Mouse (Mus musculus) lung, embryonic 15.5 days (tissue): Measurements from ENCODE around the gene Pdss2. TPM values are rescaled to one million over a fixed set of nuclear protein-coding genes. Genes with fewer than 3 reads are reported as not detected.
A peak's percentile ranks its signal among the peaks of the same experiment; 100 is the strongest.

Experiments used
- ATAC-seq: fragments of 200-750 bp; cut with Nextera tagmentation; 2 replicates; pipeline ENCODE4 v1.8.0; 2017; ENCODE audit warnings: moderate number of reproducible peaks, borderline replicate concordance; ENCODE audit not compliant: low FRiP score, low TSS enrichment; ENCODE audit errors: extremely low read depth
- H3K27ac ChIP-seq: fragments of 300-500 bp; sonication (generic); 2 replicates; pipeline ENCODE4 v1.5.1; 2015; ENCODE audit warnings: moderate library complexity, mild to moderate bottlenecking, inconsistent platforms
- H3K27me3 ChIP-seq: fragments of 300-500 bp; sonication (generic); 2 replicates; pipeline ENCODE4 v1.6.1; 2015; ENCODE audit warnings: inconsistent platforms
- H3K36me3 ChIP-seq: fragments of 300-500 bp; sonication (generic); 2 replicates; pipeline ENCODE4 v1.6.1; 2015; ENCODE audit warnings: inconsistent platforms
- H3K4me1 ChIP-seq: fragments of 300-500 bp; sonication (generic); 2 replicates; pipeline ENCODE4 v1.6.1; 2015; ENCODE audit warnings: inconsistent platforms
- H3K4me2 ChIP-seq: fragments of 300-500 bp; sonication (generic); 2 replicates; pipeline ENCODE4 v1.6.1; 2015; ENCODE audit warnings: inconsistent platforms, mild to moderate bottlenecking, moderate library complexity
- H3K4me3 ChIP-seq: fragments of 300-500 bp; sonication (generic); 2 replicates; pipeline ENCODE4 v1.5.1; 2015; ENCODE audit warnings: mild to moderate bottlenecking, inconsistent platforms
- H3K9ac ChIP-seq: fragments of 300-500 bp; sonication (generic); 2 replicates; pipeline ENCODE4 v1.6.1; 2015; ENCODE audit warnings: inconsistent platforms
- H3K9me3 ChIP-seq: fragments of 300-500 bp; sonication (generic); 2 replicates; pipeline ENCODE4 v1.6.1; 2016; ENCODE audit warnings: inconsistent platforms
- WGBS: fragments of 180-500 bp; shearing (Covaris S2); methylation state at CpG from one replicate; pipeline ENCODE4 v1.1.7; 2015; 5-methylcytosine and 5-hydroxymethylcytosine counted together
- polyA plus RNA-seq: library from polyadenylated mRNA; unstranded; fragments of >200 nt; fragmentation: Nextera tagmentation; extraction: Ambion mirVana; gene quantifications from 2 replicates; pipeline ENCODE4 v1.2.1, GENCODE M21; 2015

Pdss2 gene
- 10.1 and 11.9 TPM in 2 replicates for polyA plus RNA-seq

DNA sequence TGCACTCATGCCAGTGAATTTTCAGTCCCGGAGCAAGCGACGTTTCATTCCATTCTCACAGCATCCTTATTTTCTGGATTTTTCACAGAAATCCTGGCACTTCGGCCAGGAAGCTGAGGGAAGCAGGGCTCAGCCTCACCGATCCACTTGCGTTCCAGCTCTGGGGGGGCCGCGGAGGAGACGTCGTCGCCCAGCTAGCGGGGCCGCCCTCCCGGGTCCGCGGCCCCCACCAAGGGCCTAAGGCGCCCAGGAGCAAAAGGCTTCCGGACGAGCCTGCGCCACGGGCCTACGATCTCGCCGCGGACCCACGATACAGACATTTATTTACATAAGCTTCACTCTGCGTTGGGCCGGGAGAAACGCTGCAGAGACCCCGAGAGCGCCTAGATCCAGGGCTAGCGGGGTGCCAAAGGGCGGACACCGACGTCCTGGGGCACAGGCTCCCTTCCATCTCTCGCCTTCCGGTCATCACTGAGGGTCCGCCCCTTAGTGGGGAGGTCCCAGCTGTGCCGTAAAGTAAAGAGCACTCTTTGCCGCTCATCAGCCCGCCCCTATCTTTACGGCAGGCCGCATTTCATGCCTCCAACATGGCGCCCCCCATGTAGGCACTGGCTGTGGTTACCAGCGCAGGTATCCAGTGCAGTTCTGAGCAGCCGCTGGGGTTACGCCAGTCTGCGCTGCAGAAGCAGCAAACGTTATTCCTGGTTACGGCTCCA, at the start of gene Pdss2:
Gene Pdss2 (plus strand): TSS at position 577 of the 716 bp plus-strand sequence.
- Histone ChIP-seq H3K9ac (peak within 1 kb of the TSS; percentile 88), H3K27me3 (no peaks in the 10 kb centered on the region), H3K36me3 (no peaks in the 10 kb centered on the region), H3K27ac (peak within 1 kb of the TSS; percentile 94), H3K9me3 (no peaks in the 10 kb centered on the region), H3K4me2 (peak within 1 kb of the TSS; percentile 82), H3K4me1 (peaks cover 11% of the 10 kb centered on the region), H3K4me3 (peak within 1 kb of the TSS; percentile 67)
- peak; percentile 98 for ATAC-seq
- under 1% methylated on average over 50 of the region's 50 CpGs for WGBS

DNA sequence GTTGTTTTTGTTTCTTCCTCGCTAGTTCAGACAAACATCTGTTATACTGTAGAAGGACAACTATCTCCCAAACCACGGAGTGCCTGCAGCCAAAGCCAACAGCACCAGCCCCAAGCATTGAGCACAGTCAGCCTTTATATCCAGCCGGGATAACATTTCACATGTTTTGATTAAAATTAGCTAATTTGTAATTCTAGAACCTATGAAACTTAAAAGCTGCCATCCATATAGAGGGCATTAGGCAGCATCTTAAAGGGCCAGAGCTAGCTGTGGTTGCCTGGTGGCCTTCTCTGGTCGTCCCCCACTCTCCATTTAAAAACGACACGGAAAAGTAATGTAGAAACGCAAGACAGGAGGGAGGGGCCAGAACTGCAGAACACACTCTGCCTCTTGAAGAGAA, 49.2 kb upstream of the Pdss2 start:
- WGBS: 11% methylated on average over 7 of the region's 7 CpGs
- Histone ChIP-seq H3K4me2 (peak overlapping the region; percentile 94), H3K27me3 (peaks cover 74% of the 10 kb centered on the region), H3K9ac (no peak overlapping the region), H3K9me3 (no peaks in the 10 kb centered on the region), H3K27ac (no peak overlapping the region), H3K4me3 (0 out of 2 replicates have a peak overlapping the region, but pooled peaks have one; percentile 74), H3K36me3 (no peaks in the 10 kb centered on the region), H3K4me1 (peaks cover 25% of the 10 kb centered on the region)
- no peak for ATAC-seq

- Histone ChIP-seq H3K27me3 (peaks cover 76% of the 10 kb centered on the region), H3K4me3 (peak overlapping the region; percentile 74), H3K36me3 (no peaks in the 10 kb centered on the region), H3K9me3 (no peaks in the 10 kb centered on the region), H3K27ac (no peak overlapping the region), H3K9ac (0 out of 2 replicates have a peak overlapping the region, but pooled peaks have one; percentile 39), H3K4me2 (peak overlapping the region; percentile 94), H3K4me1 (peaks cover 25% of the 10 kb centered on the region)
- ATAC-seq: no peak
- 10% methylated on average over 8 of the region's 8 CpGs for WGBS
Measured at GRCm38 (mm10) chr10:43172554-43172953, 48.7 kb upstream of the Pdss2 start.

GRCm38 (mm10) chr10:43173141-43173827, 48.0 kb upstream of the Pdss2 start:
- WGBS: under 1% methylated on average over 51 of the region's 53 CpGs
- Histone ChIP-seq H3K4me3 (peak overlapping the region; percentile 74), H3K4me1 (peaks cover 25% of the 10 kb centered on the region), H3K4me2 (peak overlapping the region; percentile 94), H3K27me3 (peaks cover 83% of the 10 kb centered on the region), H3K27ac (no peak overlapping the region), H3K36me3 (no peaks in the 10 kb centered on the region), H3K9me3 (no peaks in the 10 kb centered on the region), H3K9ac (peak overlapping the region; percentile 39)
- peak; percentile 55 for ATAC-seq

GRCm38 (mm10) chr10:43173828-43174325, 47.4 kb upstream of the Pdss2 start:
- Histone ChIP-seq H3K4me3 (peak overlapping the region; percentile 74), H3K4me1 (peaks cover 25% of the 10 kb centered on the region), H3K27ac (no peak overlapping the region), H3K27me3 (peaks cover 87% of the 10 kb centered on the region), H3K9me3 (no peaks in the 10 kb centered on the region), H3K9ac (peak overlapping the region; percentile 51), H3K36me3 (no peaks in the 10 kb centered on the region), H3K4me2 (peak overlapping the region; percentile 94)
- WGBS: 0% methylated on average over 27 of the region's 38 CpGs
- ATAC-seq: peak; percentile 43

GRCm38 (mm10) chr10:43174326-43175155, 46.7 kb upstream of the Pdss2 start, which contains the start of the genes Sobp and 9030612E09Rik:
TSS of gene Sobp (minus strand) at chr10:43174530.
TSS of gene 9030612E09Rik (plus strand) at chr10:43174704.
- Histone ChIP-seq H3K36me3 (no peaks in the 10 kb centered on the region), H3K4me1 (peaks cover 25% of the 10 kb centered on the region), H3K4me2 (peak within 1 kb of the TSS; percentile 94), H3K4me3 (peak within 1 kb of the TSS; percentile 74), H3K9ac (peak within 1 kb of the TSS; percentile 51), H3K27me3 (peaks cover 80% of the 10 kb centered on the region), H3K27ac (no peak within 1 kb of the TSS), H3K9me3 (no peaks in the 10 kb centered on the region)
- WGBS: 1% methylated on average over 66 of the region's 91 CpGs
- peak; percentile 72 for ATAC-seq

DNA sequence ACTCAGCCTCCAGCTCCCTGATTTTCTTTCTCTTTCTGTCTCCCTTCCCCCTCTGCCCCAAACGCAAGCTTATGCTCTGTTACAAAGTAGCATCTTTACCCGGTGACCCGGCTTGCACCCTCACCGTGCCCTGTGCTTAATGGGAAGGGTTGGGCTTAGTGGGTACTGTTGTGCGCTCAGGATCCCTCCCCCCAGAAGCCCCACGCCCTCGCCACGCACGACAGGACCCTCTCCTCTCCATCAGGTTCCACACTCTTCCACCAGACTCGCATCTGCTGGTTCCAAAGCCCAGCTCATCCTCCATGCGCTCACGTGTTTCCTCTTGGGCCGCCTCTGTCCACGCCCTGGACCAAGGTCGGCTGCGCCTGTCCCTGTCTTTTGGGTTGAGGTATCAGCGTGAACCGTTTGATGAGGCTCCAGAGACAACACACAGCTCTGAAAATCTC, 46.1 kb upstream of the Pdss2 start:
- Histone ChIP-seq H3K27me3 (peaks cover 77% of the 10 kb centered on the region), H3K27ac (no peak overlapping the region), H3K4me1 (peaks cover 25% of the 10 kb centered on the region), H3K9ac (peak overlapping the region; percentile 51), H3K4me2 (peak overlapping the region; percentile 94), H3K36me3 (no peaks in the 10 kb centered on the region), H3K4me3 (peak overlapping the region; percentile 74), H3K9me3 (no peaks in the 10 kb centered on the region)
- ATAC-seq: no peak
- 3% methylated on average over 18 of the region's 18 CpGs for WGBS

- WGBS: 41% methylated on average over 5 of the region's 5 CpGs
- no peak for ATAC-seq
- H3K4me1 ChIP-seq: peaks cover 5% of the 10 kb centered on the region; the same call in 1 of the 2 replicates
- H3K4me3 ChIP-seq: no peak overlapping the region
- no peaks in the 10 kb centered on the region for H3K9me3 ChIP-seq
- no peak overlapping the region for H3K4me2 ChIP-seq
- H3K9ac ChIP-seq: no peak overlapping the region
- H3K36me3 ChIP-seq: no peaks in the 10 kb centered on the region
- peaks cover 29% of the 10 kb centered on the region for H3K27me3 ChIP-seq
- no peak overlapping the region for H3K27ac ChIP-seq
Measured at GRCm38 (mm10) chr10:43180313-43180912, 40.9 kb upstream of the Pdss2 start.

- H3K4me3 ChIP-seq: no peak overlapping the region
- no peaks in the 10 kb centered on the region for H3K36me3 ChIP-seq
- H3K27me3 ChIP-seq: no peaks in the 10 kb centered on the region
- no peak overlapping the region for H3K9ac ChIP-seq
- H3K4me1 ChIP-seq: no peaks in the 10 kb centered on the region
- ATAC-seq: no peak
- H3K9me3 ChIP-seq: no peaks in the 10 kb centered on the region
- H3K4me2 ChIP-seq: no peak overlapping the region
- H3K27ac ChIP-seq: no peak overlapping the region
- 72% methylated on average over 2 of the region's 2 CpGs for WGBS
Measured at GRCm38 (mm10) chr10:43200206-43200605, 21.1 kb upstream of the Pdss2 start.

DNA sequence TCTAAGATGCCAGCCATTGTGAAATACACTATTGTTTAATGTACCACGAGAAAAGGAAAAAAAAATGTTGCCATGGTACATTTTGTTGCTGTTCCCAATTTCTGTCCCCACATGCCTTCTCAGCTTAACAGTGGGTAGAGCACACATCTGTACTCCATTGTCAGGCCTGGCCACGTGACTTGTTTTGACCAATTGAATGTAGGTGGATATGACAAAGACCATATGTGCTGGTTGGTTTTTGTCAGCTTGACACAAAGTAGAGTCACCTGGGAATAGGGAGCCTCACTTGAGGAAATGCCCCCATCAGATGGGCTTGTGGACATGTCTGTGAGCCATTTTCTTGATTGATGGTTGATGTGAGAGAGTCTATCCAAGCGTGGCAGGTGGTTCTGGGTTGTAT, 17.4 kb upstream of the Pdss2 start:
- no peak for ATAC-seq

GRCm38 (mm10) chr10:43211866-43212265, 9.4 kb upstream of the Pdss2 start:
- no peaks in the 10 kb centered on the region for H3K36me3 ChIP-seq
- 38% methylated on average over 6 of the region's 6 CpGs for WGBS
- no peaks in the 10 kb centered on the region for H3K27me3 ChIP-seq
- H3K9me3 ChIP-seq: no peaks in the 10 kb centered on the region
- no peak overlapping the region for H3K4me3 ChIP-seq
- no peak overlapping the region for H3K27ac ChIP-seq
- H3K4me1 ChIP-seq: no peaks in the 10 kb centered on the region
- H3K9ac ChIP-seq: no peak overlapping the region
- H3K4me2 ChIP-seq: no peak overlapping the region
- no peak for ATAC-seq

More for the DNA sequence above, 17.4 kb upstream of the Pdss2 start:
- Histone ChIP-seq H3K9ac (no peak overlapping the region), H3K27ac (no peak overlapping the region), H3K4me2 (no peak overlapping the region), H3K4me1 (no peaks in the 10 kb centered on the region), H3K9me3 (no peaks in the 10 kb centered on the region), H3K4me3 (no peak overlapping the region), H3K36me3 (no peaks in the 10 kb centered on the region), H3K27me3 (no peaks in the 10 kb centered on the region)
- 74% methylated on average over 3 of the region's 3 CpGs for WGBS
